Mouse (Mus musculus): ENCODE measurements around the gene Samhd1.

Gene Samhd1

GRCm38 (mm10) chr2:157095005-157095755 lies 39.9 kb downstream of the Samhd1 start:
- peak; percentile 71 to 84 for DNase-seq

- peak; percentile 53 to 66 for DNase-seq
Observed at GRCm38 (mm10) chr2:157092024-157092423, 43.0 kb downstream of the Samhd1 start.

DNA sequence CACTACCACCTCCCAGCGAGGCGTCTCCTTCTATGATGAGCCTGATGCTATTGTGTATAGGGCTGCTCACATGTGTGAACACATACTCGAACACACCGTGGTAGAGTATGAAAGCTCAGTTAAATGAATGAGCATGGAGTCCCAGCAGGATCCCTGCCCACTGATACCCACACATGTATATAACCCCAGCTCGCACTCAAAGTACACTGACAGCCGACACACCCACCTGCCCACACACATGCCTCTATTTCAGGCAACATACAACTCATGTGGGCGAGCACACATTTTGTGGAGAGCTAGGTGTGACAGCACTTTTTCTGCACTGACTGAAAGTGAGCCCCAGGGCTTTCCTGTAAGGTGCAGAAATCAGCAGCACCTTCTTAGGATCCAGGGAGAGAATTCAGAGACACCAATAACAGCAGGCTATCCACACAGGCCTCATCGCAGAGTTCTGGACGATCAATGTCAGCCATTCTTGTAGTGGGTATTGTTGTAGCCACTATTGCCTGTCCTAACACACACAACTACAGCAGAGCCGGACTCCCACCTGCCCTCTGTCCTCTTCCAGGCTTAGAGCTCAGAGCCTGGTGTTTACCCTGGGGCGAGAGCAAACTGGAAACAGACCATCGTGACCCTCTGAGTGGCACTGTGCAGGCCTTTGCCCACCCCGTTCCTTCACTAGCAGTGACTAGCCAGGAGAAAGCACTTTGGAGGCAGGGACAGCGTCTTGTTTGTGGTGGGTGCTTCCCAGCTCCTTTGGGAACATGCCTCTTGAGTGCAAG lies 47.3 kb downstream of the Samhd1 start:
- no peak for DNase-seq

DNA sequence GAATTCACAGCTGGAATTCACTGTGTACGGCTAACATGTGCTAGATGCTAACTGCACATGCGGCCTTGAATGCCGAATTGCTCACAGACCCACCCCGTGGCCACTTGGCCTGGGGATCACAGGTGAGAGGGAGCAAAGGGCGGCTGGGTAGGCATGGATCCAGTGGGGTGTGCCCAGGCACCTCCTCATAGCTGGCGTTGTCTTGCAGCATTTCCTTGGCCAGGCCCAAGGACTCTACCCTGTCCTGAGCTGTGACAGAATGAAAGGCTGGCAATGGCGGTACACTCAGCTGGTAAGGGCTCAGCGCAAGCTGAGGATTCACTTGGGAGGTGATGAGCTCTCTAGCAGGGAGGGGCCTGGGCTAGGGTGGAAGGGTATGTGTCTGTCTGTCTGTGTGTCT lies 48.3 kb downstream of the Samhd1 start, which contains the start of gene Tldc2:
Gene Tldc2 (plus strand): TSS at position 260 of the 400 bp plus-strand sequence.
- no peak for DNase-seq

GRCm38 (mm10) chr2:157084831-157085585 lies 50.1 kb downstream of the Samhd1 start:
- peak in 1 of 2 experiments; percentile 38 for DNase-seq

- DNase-seq, result no peak
Observed at GRCm38 (mm10) chr2:157081960-157082359, 53.1 kb downstream of the Samhd1 start.

DNA sequence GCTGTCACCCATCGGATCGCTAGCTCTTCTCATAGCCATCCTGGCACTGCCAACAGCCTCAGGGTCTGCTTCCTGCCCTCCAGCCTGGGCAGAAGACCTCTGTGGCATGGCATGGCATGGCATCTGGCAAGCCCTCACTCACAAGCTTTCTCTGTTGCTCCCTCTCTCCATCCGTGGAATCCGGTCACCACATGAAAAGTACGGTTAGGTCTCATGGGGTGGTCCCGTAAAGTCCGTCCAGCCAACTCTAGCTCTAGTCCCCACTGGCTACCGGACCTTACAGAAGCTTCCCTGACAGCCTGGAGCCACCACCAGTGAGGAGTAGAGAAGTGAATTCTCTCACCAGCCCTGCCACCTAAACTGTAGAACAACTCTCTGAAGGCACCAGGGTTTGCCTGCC lies 53.7 kb downstream of the Samhd1 start:
- DNase-seq, result no peak

DNA sequence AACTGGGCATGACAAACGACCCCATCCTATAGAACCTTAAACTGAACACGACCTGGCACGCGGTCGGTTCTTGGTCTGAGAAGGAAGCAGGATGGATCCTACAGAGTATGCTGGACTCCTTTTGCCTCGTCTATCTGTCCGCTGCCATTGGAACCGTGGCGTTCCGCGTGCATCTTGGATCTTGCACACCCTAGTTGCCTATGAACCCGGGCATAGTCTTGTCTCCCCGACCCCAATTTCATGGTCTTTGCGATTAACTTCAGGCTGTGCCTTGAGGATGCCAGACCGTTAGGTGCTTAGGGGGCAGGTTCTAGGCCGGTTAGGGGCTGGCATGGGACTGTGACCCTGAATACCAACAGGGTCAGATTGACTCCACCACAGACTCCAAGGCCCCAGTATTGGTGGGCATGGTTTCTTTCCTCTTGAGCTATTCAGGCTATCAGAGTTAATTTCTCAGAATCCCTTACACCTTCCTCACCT lies 55.3 kb downstream of the Samhd1 start:
- DNase-seq, result no peak

- peak; percentile 89 to 97 for DNase-seq
Observed at GRCm38 (mm10) chr2:157078793-157079700, 56.0 kb downstream of the Samhd1 start, which contains the start of gene Soga1. Gene Soga1, minus strand, starts transcription at chr2:157079254.

- peak in 1 of 2 experiments; percentile 41 for DNase-seq
Observed at GRCm38 (mm10) chr2:157078059-157078792, 56.8 kb downstream of the Samhd1 start.

- DNase-seq, result peak; percentile 93 to 95
Observed at GRCm38 (mm10) chr2:157077641-157078058, 57.4 kb downstream of the Samhd1 start.

GRCm38 (mm10) chr2:157077160-157077559 lies 57.9 kb downstream of the Samhd1 start:
- peak; percentile 68 to 85 for DNase-seq

DNA sequence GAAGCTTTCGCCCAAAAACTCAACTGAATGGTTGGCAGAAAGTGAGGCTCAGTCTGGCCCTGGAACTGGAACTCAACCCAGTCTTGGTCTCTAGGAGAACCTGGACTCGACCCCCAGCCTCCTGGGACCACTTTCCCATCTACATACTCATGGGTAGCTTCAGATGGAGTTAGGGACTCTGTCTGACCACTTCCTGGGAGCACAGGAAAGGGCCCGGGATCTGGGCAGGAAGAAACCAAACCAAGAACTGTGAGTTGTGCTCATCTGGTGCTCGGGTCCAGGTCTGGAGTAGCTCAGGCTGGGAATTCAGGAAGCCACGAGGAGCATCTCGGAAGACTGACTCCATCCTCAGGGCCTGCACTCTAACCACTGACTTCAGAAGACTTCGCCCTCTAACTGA lies 58.5 kb downstream of the Samhd1 start:
- DNase-seq, result no peak

GRCm38 (mm10) chr2:157075685-157076084 lies 59.4 kb downstream of the Samhd1 start:
- DNase-seq, result peak in 1 of 2 experiments; percentile 58

- DNase-seq, result no peak
Observed at GRCm38 (mm10) chr2:157075226-157075625, 59.8 kb downstream of the Samhd1 start.

GRCm38 (mm10) chr2:157074772-157075171 lies 60.3 kb downstream of the Samhd1 start:
- DNase-seq, result peak in 1 of 2 experiments; percentile 65

GRCm38 (mm10) chr2:157074186-157074724 lies 60.8 kb downstream of the Samhd1 start:
- peak in 1 of 2 experiments; percentile 59 for DNase-seq

DNA sequence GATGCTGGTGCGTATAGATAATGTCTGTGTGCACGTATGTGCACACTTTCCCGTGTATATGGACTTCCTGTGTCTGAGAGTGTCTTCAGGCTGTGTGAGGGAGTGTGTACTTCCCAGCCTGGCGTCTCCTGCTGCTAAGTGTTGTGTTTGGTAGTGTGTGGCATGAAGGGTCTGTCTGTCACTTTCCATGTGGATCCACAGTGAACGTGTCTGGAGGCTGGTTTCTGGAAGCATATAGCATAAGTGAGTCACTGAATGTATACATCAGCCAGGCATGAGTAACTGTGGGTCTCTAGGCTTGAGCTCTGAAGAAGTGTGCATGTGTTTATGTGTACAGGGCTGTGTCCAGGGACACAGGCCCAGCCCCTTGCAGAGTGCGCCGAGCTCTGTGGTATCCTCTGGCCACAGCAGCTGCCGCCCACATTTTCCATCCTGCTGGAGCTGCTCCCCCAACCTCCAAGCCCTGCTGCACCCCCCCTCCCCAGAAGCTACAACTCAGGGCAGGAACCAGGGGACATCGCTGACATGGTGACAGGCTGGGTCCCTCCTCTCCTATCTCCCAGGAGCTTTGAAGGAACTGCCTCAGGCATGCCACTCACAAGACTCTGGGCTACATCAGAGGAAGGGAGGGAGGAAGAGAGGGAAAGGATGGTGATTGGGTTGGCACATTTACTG lies 61.5 kb downstream of the Samhd1 start:
- peak in 1 of 2 experiments; percentile 83 for DNase-seq

- no peak for DNase-seq
Observed at GRCm38 (mm10) chr2:157072316-157072990, 62.6 kb downstream of the Samhd1 start.
